Mouse (Mus musculus) ES-E14 (cell line): ENCODE measurements around the gene Gm773. TPM values are rescaled to one million over a fixed set of nuclear protein-coding genes. Genes with fewer than 3 reads are reported as not detected.
"Not testable (repeated sequence)": the region's sequence is repeated elsewhere in the genome, so short reads cannot be mapped to it uniquely, and the experiment has no call there.

Experiments used
- DNase-seq: peaks from one replicate; pipeline ENCODE4 v3.0.0-alpha.2; 2013; ENCODE audit warnings: low read depth, low spot score
- H3K27ac ChIP-seq: 2 replicates; pipeline ENCODE4 v1.5.1; 2012; ENCODE audit warnings: low read depth, mild to moderate bottlenecking, low read length, moderate library complexity, mixed read lengths; ENCODE audit not compliant: poor library complexity, insufficient read depth, severe bottlenecking
- H3K36me3 ChIP-seq: 2 replicates; pipeline ENCODE4 v1.6.1; 2012; ENCODE audit warnings: mild to moderate bottlenecking, low read length, moderate library complexity, mixed read lengths; ENCODE audit not compliant: control insufficient read depth, poor library complexity, insufficient read depth, severe bottlenecking
- H3K4me1 ChIP-seq, 2 experiments: fragments of 150-350 bp in 1 of 2; sonication (generic) in 1 of 2; 2 replicates each; pipeline ENCODE4 v1.6.1; 2012; ENCODE audit warnings: low read length in 2 of 2, mild to moderate bottlenecking in 1 of 2, mixed read lengths in 1 of 2; ENCODE audit not compliant: control insufficient read depth in 2 of 2, insufficient read depth in 2 of 2, poor library complexity in 1 of 2
- H3K4me3 ChIP-seq, 2 experiments: fragments of 150-350 bp in 1 of 2; sonication (generic) in 1 of 2; 2 replicates each; pipeline ENCODE4 v1.5.1; 2012; ENCODE audit warnings: low read length in 2 of 2, low read depth in 1 of 2, mild to moderate bottlenecking in 1 of 2, mixed read lengths in 1 of 2; ENCODE audit not compliant: insufficient read depth in 1 of 2, poor library complexity in 1 of 2, severe bottlenecking in 1 of 2
- H3K9ac ChIP-seq: 2 replicates; pipeline ENCODE4 v1.6.1; 2012; ENCODE audit warnings: low read depth, mild to moderate bottlenecking, low read length, mixed read lengths; ENCODE audit not compliant: poor library complexity, insufficient read depth, severe bottlenecking
- H3K9me3 ChIP-seq: fragments of 150-350 bp; sonication (generic); 2 replicates; pipeline ENCODE4 v1.6.1; 2012; ENCODE audit warnings: low read depth, mild to moderate bottlenecking, low read length; ENCODE audit not compliant: control insufficient read depth, insufficient read depth
- CHD2 ChIP-seq: IDR thresholded peaks from 2 replicates; pipeline ENCODE4 v1.6.1; 2014; ENCODE audit warnings: mild to moderate bottlenecking, low read depth, low read length, inconsistent platforms
- HCFC1 ChIP-seq: IDR thresholded peaks from 2 replicates; pipeline ENCODE4 v1.6.1; 2012; ENCODE audit warnings: low read length, inconsistent platforms, borderline replicate concordance; ENCODE audit not compliant: insufficient read depth
- MAFK ChIP-seq: IDR thresholded peaks from 2 replicates; pipeline ENCODE4 v1.6.1; 2014; ENCODE audit warnings: mild to moderate bottlenecking, low read depth, low read length, inconsistent platforms; ENCODE audit not compliant: insufficient read depth
- ZNF384 ChIP-seq: IDR thresholded peaks from 2 replicates; pipeline ENCODE4 v1.6.1; 2012; ENCODE audit warnings: low read depth, low read length, inconsistent platforms
- in situ Hi-C, 2 experiments: fragments of 600-800 bp; cut with MboI; formaldehyde crosslinking; loops; one replicate each; pipeline ENCODE4 v1.15.1; 2025; ENCODE audit warnings: low sequenced_read_pairs in 2 of 2, inconsistent platforms in 1 of 2; ENCODE audit not compliant: unreplicated experiment in 2 of 2
- total RNA-seq: library from RNA; depleted of rRNA; stranded (reverse); fragments of 300-350 nt; gene quantifications from 2 replicates; pipeline ENCODE4 v1.2.3, GENCODE M21; 2012; rRNA removed

The Gm773 gene
- 0.58 TPM in 1 of 2 replicates, not detected in the other for total RNA-seq

GRCm38 (mm10) chrX:56212771-56213170, at the start of gene Gm773:
Gene Gm773 (minus strand): TSS chrX:56212881.
- in situ Hi-C loops = no loop called here
- DNase-seq = no peak
- Histone ChIP-seq H3K4me1 (no peaks in the 10 kb centered on the region), H3K36me3 (no peaks in the 10 kb centered on the region), H3K27ac (no peak within 1 kb of the TSS), H3K4me3 (no peak within 1 kb of the TSS), H3K9me3 (no peaks in the 10 kb centered on the region), H3K9ac (no peak within 1 kb of the TSS)
- no peak for TF ChIP-seq ZNF384
- no peak for TF ChIP-seq HCFC1
- no peak for TF ChIP-seq CHD2
- TF ChIP-seq MAFK = no peak

GRCm38 (mm10) chrX:56186449-56186848, 26.2 kb downstream of the Gm773 start:
- H3K9me3 ChIP-seq, in situ Hi-C loops, DNase-seq, H3K4me3 ChIP-seq, H3K9ac ChIP-seq, H3K4me1 ChIP-seq, H3K36me3 ChIP-seq, H3K27ac ChIP-seq: not testable (repeated sequence)

- Histone ChIP-seq H3K27ac (no peak overlapping the region), H3K9me3 (no peaks in the 10 kb centered on the region), H3K4me3 (no peak overlapping the region), H3K4me1 (no peaks in the 10 kb centered on the region), H3K36me3 (no peaks in the 10 kb centered on the region), H3K9ac (no peak overlapping the region)
- in situ Hi-C loops = no loop called here
- no peak for DNase-seq
- no peak for TF ChIP-seq CHD2
Measured at GRCm38 (mm10) chrX:56151396-56151795, 61.3 kb downstream of the Gm773 start.

Other genes with a start within 250 kb of the Gm773 start
- 0.40 TPM in 1 of 2 replicates, not detected in the other for gene 3830403N18Rik, start 76.3 kb downstream of the Gm773 start, total RNA-seq
- 2.0 and 3.0 TPM in 2 replicates for gene Zfp449, start 133.5 kb upstream of the Gm773 start, total RNA-seq
- gene Smim10l2a, start 161.7 kb upstream of the Gm773 start, total RNA-seq = 4.2 and 5.7 TPM in 2 replicates
- gene Gm2174, start 235.1 kb upstream of the Gm773 start, total RNA-seq = 1.7 TPM in 1 of 2 replicates, not detected in the other
- 7.8 and 10.7 TPM in 2 replicates for gene Ints6l, start 242.0 kb upstream of the Gm773 start, total RNA-seq